Mouse (Mus musculus) neural tube, embryonic 12.5 days (tissue): ENCODE measurements around the gene Ranbp9. TPM values are rescaled to one million over a fixed set of nuclear protein-coding genes. Genes with fewer than 3 reads are reported as not detected.

Experiments used
- ATAC-seq: fragments of 200-750 bp; cut with Nextera tagmentation; 2 replicates; pipeline ENCODE4 v1.8.0; 2017; ENCODE audit warnings: low read depth, mild to moderate bottlenecking, moderate TSS enrichment, moderate library complexity; ENCODE audit not compliant: low FRiP score
- H3K27ac ChIP-seq: fragments of 300-500 bp; sonication (generic); 2 replicates; pipeline ENCODE4 v1.5.1; 2016
- H3K27me3 ChIP-seq: fragments of 300-500 bp; sonication (generic); replicated peaks from 2 replicates; pipeline ENCODE4 v1.6.1; 2016; ENCODE audit warnings: mild to moderate bottlenecking
- H3K36me3 ChIP-seq: fragments of 300-500 bp; sonication (generic); 2 replicates; pipeline ENCODE4 v1.6.1; 2016; ENCODE audit warnings: mild to moderate bottlenecking
- H3K4me1 ChIP-seq: fragments of 300-500 bp; sonication (generic); 2 replicates; pipeline ENCODE4 v1.6.1; 2016
- H3K4me2 ChIP-seq: fragments of 300-500 bp; sonication (generic); replicated peaks from 2 replicates; pipeline ENCODE4 v1.6.1; 2016; ENCODE audit warnings: mild to moderate bottlenecking
- H3K4me3 ChIP-seq: fragments of 300-500 bp; sonication (generic); 2 replicates; pipeline ENCODE4 v1.5.1; 2016
- H3K9ac ChIP-seq: fragments of 300-500 bp; sonication (generic); 2 replicates; pipeline ENCODE4 v1.6.1; 2016; ENCODE audit warnings: mild to moderate bottlenecking
- H3K9me3 ChIP-seq: fragments of 300-500 bp; sonication (generic); 2 replicates; pipeline ENCODE4 v1.6.1; 2016; ENCODE audit warnings: mild to moderate bottlenecking
- WGBS: fragments of 180-500 bp; shearing (Covaris S2); methylation state at CpG from one replicate; pipeline ENCODE4 v1.1.7; 2016; 5-methylcytosine and 5-hydroxymethylcytosine counted together
- polyA plus RNA-seq: library from polyadenylated mRNA; unstranded; fragments of >200 nt; fragmentation: Nextera tagmentation; extraction: Ambion mirVana; gene quantifications from 2 replicates; pipeline ENCODE4 v1.2.1, GENCODE M21; 2016

The Ranbp9 gene
- polyA plus RNA-seq, 1 experiment from 2014 or later, result 13.4 TPM

GRCm38 (mm10) chr13:43374918-43375432 is 106.1 kb downstream of the Ranbp9 start:
- WGBS, result 78% methylated on average over 2 of the region's 2 CpGs
- no peak overlapping the region for H3K27ac ChIP-seq
- H3K27me3 ChIP-seq, result no peaks in the 10 kb centered on the region
- H3K36me3 ChIP-seq, result peaks cover 42% of the 10 kb centered on the region
- 0 out of 2 replicates have a peak, but pooled peaks cover 3% of the 10 kb centered on the region for H3K4me1 ChIP-seq
- H3K9ac ChIP-seq, result no peak overlapping the region
- ATAC-seq, result no peak
- H3K9me3 ChIP-seq, result no peaks in the 10 kb centered on the region
- H3K4me2 ChIP-seq, result no peak overlapping the region
- H3K4me3 ChIP-seq, result no peak overlapping the region

- Histone ChIP-seq H3K4me1 (0 out of 2 replicates have a peak, but pooled peaks cover 3% of the 10 kb centered on the region), H3K4me3 (no peak overlapping the region), H3K9ac (no peak overlapping the region), H3K9me3 (no peaks in the 10 kb centered on the region), H3K27me3 (no peaks in the 10 kb centered on the region), H3K36me3 (peaks cover 42% of the 10 kb centered on the region), H3K27ac (no peak overlapping the region), H3K4me2 (no peak overlapping the region)
- ATAC-seq, result no peak
- 90% methylated on average over 10 of the region's 10 CpGs for WGBS
Measured at GRCm38 (mm10) chr13:43374205-43374604, 106.9 kb downstream of the Ranbp9 start.

- H3K4me1 ChIP-seq, result no peaks in the 10 kb centered on the region
- H3K4me2 ChIP-seq, result no peak overlapping the region
- H3K27me3 ChIP-seq, result no peaks in the 10 kb centered on the region
- H3K27ac ChIP-seq, result no peak overlapping the region
- no peak overlapping the region for H3K4me3 ChIP-seq
- ATAC-seq, result no peak
- 94% methylated on average over 1 of the region's 1 CpGs for WGBS
- peaks cover 41% of the 10 kb centered on the region for H3K36me3 ChIP-seq
- no peak overlapping the region for H3K9ac ChIP-seq
- no peaks in the 10 kb centered on the region for H3K9me3 ChIP-seq
Measured at GRCm38 (mm10) chr13:43372892-43373291, 108.2 kb downstream of the Ranbp9 start.

- Histone ChIP-seq H3K27me3 (no peaks in the 10 kb centered on the region), H3K9me3 (no peaks in the 10 kb centered on the region), H3K27ac (no peak overlapping the region), H3K36me3 (peaks cover 28% of the 10 kb centered on the region), H3K4me3 (no peak overlapping the region), H3K4me1 (peaks cover 4% of the 10 kb centered on the region), H3K4me2 (no peak overlapping the region), H3K9ac (no peak overlapping the region)
- 90% methylated on average over 6 of the region's 6 CpGs for WGBS
- no peak for ATAC-seq
Measured at GRCm38 (mm10) chr13:43370063-43370462, 111.0 kb downstream of the Ranbp9 start.

- WGBS, result 14% methylated on average over 11 of the region's 11 CpGs
- H3K4me3 ChIP-seq, result peak overlapping the region; percentile 52
- H3K4me1 ChIP-seq, result peaks cover 4% of the 10 kb centered on the region
Measured at GRCm38 (mm10) chr13:43365825-43366184, 115.3 kb downstream of the Ranbp9 start.

GRCm38 (mm10) chr13:43364985-43365824 is 115.9 kb downstream of the Ranbp9 start, which contains the start of gene Sirt5:
Sirt5 (plus strand) TSS chr13:43365496.
- Histone ChIP-seq H3K27ac (no peak within 1 kb of the TSS), H3K4me3 (peak within 1 kb of the TSS; percentile 52), H3K9me3 (no peaks in the 10 kb centered on the region), H3K27me3 (no peaks in the 10 kb centered on the region), H3K4me1 (peaks cover 4% of the 10 kb centered on the region), H3K9ac (peak within 1 kb of the TSS; percentile 75), H3K4me2 (peak within 1 kb of the TSS; percentile 79), H3K36me3 (no peaks in the 10 kb centered on the region)
- 15% methylated on average over 42 of the region's 42 CpGs for WGBS
- peak; percentile 95 for ATAC-seq

More at GRCm38 (mm10) chr13:43365825-43366184, 115.3 kb downstream of the Ranbp9 start:
- Histone ChIP-seq H3K4me2 (peak overlapping the region; percentile 79), H3K36me3 (peaks cover 1% of the 10 kb centered on the region; the same call in 1 of the 2 replicates), H3K27me3 (no peaks in the 10 kb centered on the region), H3K9me3 (no peaks in the 10 kb centered on the region), H3K9ac (peak overlapping the region; percentile 75), H3K27ac (no peak overlapping the region)
- ATAC-seq, result peak; percentile 43

- ATAC-seq, result no peak
- H3K9me3 ChIP-seq, result no peaks in the 10 kb centered on the region
- no peak overlapping the region for H3K4me3 ChIP-seq
- H3K27me3 ChIP-seq, result no peaks in the 10 kb centered on the region
- H3K36me3 ChIP-seq, result no peaks in the 10 kb centered on the region
- H3K4me2 ChIP-seq, result no peak overlapping the region
- H3K9ac ChIP-seq, result no peak overlapping the region
- WGBS, result 85% methylated on average over 9 of the region's 9 CpGs
- peaks cover 4% of the 10 kb centered on the region for H3K4me1 ChIP-seq
- H3K27ac ChIP-seq, result no peak overlapping the region
Measured at GRCm38 (mm10) chr13:43362353-43362752, 118.7 kb downstream of the Ranbp9 start.

GRCm38 (mm10) chr13:43360534-43360933 is 120.5 kb downstream of the Ranbp9 start:
- WGBS, result 74% methylated on average over 6 of the region's 6 CpGs

GRCm38 (mm10) chr13:43356346-43357125 is 124.5 kb downstream of the Ranbp9 start:
- H3K27me3 ChIP-seq, result no peaks in the 10 kb centered on the region
- no peak overlapping the region for H3K9ac ChIP-seq
- H3K27ac ChIP-seq, result no peak overlapping the region
- H3K4me2 ChIP-seq, result no peak overlapping the region
- no peaks in the 10 kb centered on the region for H3K36me3 ChIP-seq
- WGBS, result 88% methylated on average over 14 of the region's 14 CpGs
- H3K4me1 ChIP-seq, result no peaks in the 10 kb centered on the region; the same call in 1 of the 2 replicates
- H3K4me3 ChIP-seq, result no peak overlapping the region
- no peaks in the 10 kb centered on the region for H3K9me3 ChIP-seq
- ATAC-seq, result no peak

More at GRCm38 (mm10) chr13:43360534-43360933, 120.5 kb downstream of the Ranbp9 start:
- Histone ChIP-seq H3K4me1 (no peaks in the 10 kb centered on the region; the same call in 1 of the 2 replicates), H3K9me3 (no peaks in the 10 kb centered on the region), H3K27ac (no peak overlapping the region), H3K36me3 (no peaks in the 10 kb centered on the region), H3K4me2 (no peak overlapping the region), H3K9ac (no peak overlapping the region), H3K27me3 (no peaks in the 10 kb centered on the region), H3K4me3 (no peak overlapping the region)
- no peak for ATAC-seq

- ATAC-seq, result no peak
- H3K27me3 ChIP-seq, result no peaks in the 10 kb centered on the region
- peaks cover 4% of the 10 kb centered on the region; the same call in 1 of the 2 replicates for H3K4me1 ChIP-seq
- no peak overlapping the region for H3K4me2 ChIP-seq
- H3K4me3 ChIP-seq, result no peak overlapping the region
- H3K9ac ChIP-seq, result no peak overlapping the region
- WGBS, result 84% methylated on average over 12 of the region's 12 CpGs
- H3K36me3 ChIP-seq, result no peaks in the 10 kb centered on the region
- no peak overlapping the region for H3K27ac ChIP-seq
- H3K9me3 ChIP-seq, result no peaks in the 10 kb centered on the region
Measured at GRCm38 (mm10) chr13:43354362-43354761, 126.7 kb downstream of the Ranbp9 start.

- no peak for ATAC-seq
- Histone ChIP-seq H3K36me3 (no peaks in the 10 kb centered on the region), H3K4me3 (no peak overlapping the region), H3K9ac (no peak overlapping the region), H3K9me3 (no peaks in the 10 kb centered on the region), H3K4me1 (0 out of 2 replicates have a peak, but pooled peaks cover 4% of the 10 kb centered on the region), H3K4me2 (no peak overlapping the region), H3K27ac (no peak overlapping the region), H3K27me3 (no peaks in the 10 kb centered on the region)
- WGBS, result 65% methylated on average over 4 of the region's 4 CpGs
Measured at GRCm38 (mm10) chr13:43353356-43353755, 127.7 kb downstream of the Ranbp9 start.
